Mouse (Mus musculus) ES-Bruce4 (cell line): ENCODE data around the gene Ehmt1. TPM values are rescaled to one million over a fixed set of nuclear protein-coding genes. Genes with fewer than 3 reads are reported as not detected.

Experiments used
- H3K27ac ChIP-seq: 2 replicates; pipeline ENCODE4 v1.5.1; 2012; ENCODE audit warnings: low read length, inconsistent platforms; ENCODE audit not compliant: insufficient read depth
- H3K27me3 ChIP-seq: 2 replicates; pipeline ENCODE4 v1.6.1; 2012; ENCODE audit warnings: mild to moderate bottlenecking, low read length, inconsistent platforms; ENCODE audit not compliant: control insufficient read depth, poor library complexity, insufficient read depth, severe bottlenecking
- H3K36me3 ChIP-seq: 2 replicates; pipeline ENCODE4 v1.6.1; 2012; ENCODE audit warnings: inconsistent platforms, mild to moderate bottlenecking, low read length, moderate library complexity; ENCODE audit not compliant: control insufficient read depth, poor library complexity, insufficient read depth, severe bottlenecking
- H3K4me1 ChIP-seq: one replicate; pipeline ENCODE4 v1.8.1; 2011; ENCODE audit warnings: low read length; ENCODE audit not compliant: control insufficient read depth, insufficient read depth
- H3K4me3 ChIP-seq: 2 replicates; pipeline ENCODE4 v1.5.1; 2011; ENCODE audit warnings: low read depth, mild to moderate bottlenecking, low read length
- H3K9ac ChIP-seq: 2 replicates; pipeline ENCODE4 v1.6.1; 2012; ENCODE audit warnings: low read depth, mild to moderate bottlenecking, inconsistent platforms; ENCODE audit not compliant: poor library complexity, severe bottlenecking
- H3K9me3 ChIP-seq: replicated peaks from 2 replicates; pipeline ENCODE4 v1.6.1; 2012; ENCODE audit warnings: mild to moderate bottlenecking, low read length, inconsistent platforms; ENCODE audit not compliant: control insufficient read depth, poor library complexity, insufficient read depth, severe bottlenecking
- CTCF ChIP-seq: IDR thresholded peaks from one replicate; pipeline ENCODE4 v1.8.1; 2011; ENCODE audit warnings: low read depth, low read length
- EP300 ChIP-seq: IDR thresholded peaks from 2 replicates; pipeline ENCODE4 v1.6.1; 2011; ENCODE audit warnings: low read depth, low read length; ENCODE audit not compliant: insufficient read depth
- POLR2A ChIP-seq: IDR thresholded peaks from one replicate; pipeline ENCODE4 v1.8.1; 2011; ENCODE audit warnings: low read length; ENCODE audit not compliant: insufficient read depth
- polyA plus RNA-seq: library from polyadenylated mRNA; stranded (reverse); fragments of >200 nt; gene quantifications from 2 replicates; pipeline ENCODE4 v1.2.4, GENCODE M21; 2011; ENCODE audit warnings: low read depth; ENCODE audit not compliant: missing spikeins, insufficient read depth, insufficient read length

Ehmt1 gene
- polyA plus RNA-seq, 1 experiment: 94.1 TPM

GRCm38 (mm10) chr2:24919839-24920175, 393 bp upstream of the Ehmt1 start:
- peak overlapping the region; percentile 97 for H3K9ac ChIP-seq
- H3K4me1 ChIP-seq: peaks cover 2% of the 10 kb centered on the region
- H3K9me3 ChIP-seq: no peaks in the 10 kb centered on the region
- TF ChIP-seq CTCF (no peak), POLR2A (no peak), EP300 (no peak)
- peak overlapping the region; percentile 98 for H3K4me3 ChIP-seq
- H3K27ac ChIP-seq: peak overlapping the region; percentile 81
- H3K36me3 ChIP-seq: no peaks in the 10 kb centered on the region
- H3K27me3 ChIP-seq: no peaks in the 10 kb centered on the region

- TF ChIP-seq POLR2A: no peak
- TF ChIP-seq EP300: no peak
- TF ChIP-seq CTCF: no peak
- Histone ChIP-seq H3K9me3 (no peaks in the 10 kb centered on the region), H3K27ac (no peak overlapping the region), H3K27me3 (no peaks in the 10 kb centered on the region), H3K4me3 (no peak overlapping the region), H3K4me1 (peaks cover 2% of the 10 kb centered on the region), H3K36me3 (no peaks in the 10 kb centered on the region), H3K9ac (no peak overlapping the region)
Observed at GRCm38 (mm10) chr2:24914762-24915161, 4.7 kb downstream of the Ehmt1 start.

- no peak overlapping the region for H3K9ac ChIP-seq
- H3K9me3 ChIP-seq: no peaks in the 10 kb centered on the region
- H3K27me3 ChIP-seq: no peaks in the 10 kb centered on the region
- peaks cover 2% of the 10 kb centered on the region for H3K4me1 ChIP-seq
- H3K27ac ChIP-seq: no peak overlapping the region
- no peak for TF ChIP-seq EP300
- TF ChIP-seq CTCF: no peak
- TF ChIP-seq POLR2A: no peak
- H3K4me3 ChIP-seq: no peak overlapping the region
- no peaks in the 10 kb centered on the region for H3K36me3 ChIP-seq
Observed at GRCm38 (mm10) chr2:24912589-24912988, 6.8 kb downstream of the Ehmt1 start.

GRCm38 (mm10) chr2:24912189-24912588, 7.2 kb downstream of the Ehmt1 start:
- H3K27ac ChIP-seq: no peak overlapping the region
- H3K4me3 ChIP-seq: no peak overlapping the region
- TF ChIP-seq POLR2A: no peak
- no peak for TF ChIP-seq CTCF
- no peak for TF ChIP-seq EP300
- H3K9me3 ChIP-seq: no peaks in the 10 kb centered on the region
- H3K27me3 ChIP-seq: no peaks in the 10 kb centered on the region
- H3K4me1 ChIP-seq: peaks cover under 1% of the 10 kb centered on the region
- no peaks in the 10 kb centered on the region for H3K36me3 ChIP-seq
- no peak overlapping the region for H3K9ac ChIP-seq

GRCm38 (mm10) chr2:24910481-24910880, 8.9 kb downstream of the Ehmt1 start:
- TF ChIP-seq POLR2A: no peak
- no peaks in the 10 kb centered on the region for H3K36me3 ChIP-seq

GRCm38 (mm10) chr2:24905653-24906155, 13.7 kb downstream of the Ehmt1 start:
- no peak overlapping the region for H3K9ac ChIP-seq
- H3K27ac ChIP-seq: peak overlapping the region; percentile 41; the same call in 1 of the 2 replicates

More at GRCm38 (mm10) chr2:24910481-24910880, 8.9 kb downstream of the Ehmt1 start:
- Histone ChIP-seq H3K9me3 (no peaks in the 10 kb centered on the region), H3K27me3 (no peaks in the 10 kb centered on the region), H3K4me1 (no peaks in the 10 kb centered on the region), H3K27ac (no peak overlapping the region), H3K9ac (no peak overlapping the region), H3K4me3 (no peak overlapping the region)

More at GRCm38 (mm10) chr2:24905653-24906155, 13.7 kb downstream of the Ehmt1 start:
- TF ChIP-seq EP300: no peak
- TF ChIP-seq CTCF: no peak
- no peak for TF ChIP-seq POLR2A
- Histone ChIP-seq H3K4me1 (no peaks in the 10 kb centered on the region), H3K36me3 (no peaks in the 10 kb centered on the region), H3K9me3 (no peaks in the 10 kb centered on the region), H3K27me3 (no peaks in the 10 kb centered on the region), H3K4me3 (no peak overlapping the region)
